Mouse (Mus musculus): ENCODE measurements around the gene Tldc2.

Tldc2 gene

DNA sequence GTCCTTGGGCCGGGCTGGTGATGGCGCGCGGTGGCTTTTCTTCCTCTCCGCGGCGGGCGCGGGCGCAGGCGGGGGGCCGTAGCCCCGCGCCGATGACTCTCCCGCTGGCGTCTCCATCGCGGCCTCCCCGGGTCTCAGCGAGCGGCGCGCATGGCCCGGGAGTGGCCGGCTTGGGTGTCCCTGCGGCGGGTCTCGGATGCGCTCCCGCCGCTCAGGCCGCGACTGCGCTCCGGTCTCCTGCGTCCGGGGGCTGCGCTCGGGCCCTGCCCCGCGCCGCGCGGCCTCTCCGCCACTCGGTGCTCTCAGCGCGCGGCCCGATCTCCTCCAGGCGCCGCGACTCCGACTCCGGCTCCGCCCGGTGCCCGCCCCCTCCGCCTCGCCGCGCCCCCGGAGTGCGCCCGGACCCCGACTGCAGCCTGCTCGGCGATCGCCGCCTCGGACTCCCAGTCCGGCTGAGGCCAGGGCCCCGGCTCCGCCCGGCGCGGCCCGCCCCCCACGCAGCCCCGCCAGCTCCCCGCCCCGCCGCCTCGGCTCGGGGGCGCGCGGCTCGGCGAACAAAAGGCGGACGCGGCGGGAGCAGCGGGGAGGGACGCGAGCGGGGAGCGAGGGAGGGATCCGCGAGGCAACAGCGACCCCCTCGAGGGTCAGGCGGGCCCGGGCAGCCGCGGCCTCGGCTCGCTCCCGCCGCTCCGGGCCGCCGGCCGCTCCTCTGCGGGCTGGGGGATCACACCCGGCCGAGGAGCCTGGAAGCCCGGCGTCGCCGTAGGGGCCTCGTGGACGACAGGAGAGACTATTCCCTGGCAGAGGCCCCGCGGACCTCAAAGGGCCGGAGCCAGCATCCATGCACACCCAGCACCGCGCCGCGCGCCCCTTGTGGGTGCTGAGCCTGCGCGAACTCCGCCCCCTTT lies 7.8 kb upstream of the Tldc2 start, which contains the start of gene Soga1:
TSS of gene Soga1 (minus strand) at position 462 of the 908 bp plus-strand sequence.
- DNase-seq = peak; percentile 77

GRCm38 (mm10) chr2:157079701-157080180 lies 7.1 kb upstream of the Tldc2 start:
- DNase-seq = no peak

- DNase-seq = no peak
These were observed 5.5 kb upstream of the Tldc2 start for GRCm38 (mm10) chr2:157081331-157081730.

DNA sequence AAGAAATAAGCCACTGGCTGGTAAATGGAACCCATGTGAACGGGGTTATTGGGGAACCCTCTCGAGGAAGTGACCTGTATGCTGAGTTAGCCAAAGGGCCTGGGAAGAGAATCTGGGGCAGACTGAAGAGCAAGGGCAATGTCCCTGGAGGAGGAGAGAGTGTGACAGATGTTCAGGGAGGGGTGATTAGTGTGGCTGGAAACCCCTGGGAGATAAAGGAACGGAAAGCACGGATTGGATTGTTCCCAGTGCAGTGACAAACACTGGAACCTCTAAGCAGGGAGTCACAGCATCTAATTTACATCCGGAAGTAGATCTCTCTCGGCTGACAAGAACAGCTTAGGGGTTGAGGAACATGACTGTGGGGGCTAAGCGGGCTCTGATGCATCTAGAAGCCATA lies 4.9 kb upstream of the Tldc2 start:
- no peak for DNase-seq

GRCm38 (mm10) chr2:157084831-157085585 lies 1.8 kb upstream of the Tldc2 start:
- no peak for DNase-seq

DNA sequence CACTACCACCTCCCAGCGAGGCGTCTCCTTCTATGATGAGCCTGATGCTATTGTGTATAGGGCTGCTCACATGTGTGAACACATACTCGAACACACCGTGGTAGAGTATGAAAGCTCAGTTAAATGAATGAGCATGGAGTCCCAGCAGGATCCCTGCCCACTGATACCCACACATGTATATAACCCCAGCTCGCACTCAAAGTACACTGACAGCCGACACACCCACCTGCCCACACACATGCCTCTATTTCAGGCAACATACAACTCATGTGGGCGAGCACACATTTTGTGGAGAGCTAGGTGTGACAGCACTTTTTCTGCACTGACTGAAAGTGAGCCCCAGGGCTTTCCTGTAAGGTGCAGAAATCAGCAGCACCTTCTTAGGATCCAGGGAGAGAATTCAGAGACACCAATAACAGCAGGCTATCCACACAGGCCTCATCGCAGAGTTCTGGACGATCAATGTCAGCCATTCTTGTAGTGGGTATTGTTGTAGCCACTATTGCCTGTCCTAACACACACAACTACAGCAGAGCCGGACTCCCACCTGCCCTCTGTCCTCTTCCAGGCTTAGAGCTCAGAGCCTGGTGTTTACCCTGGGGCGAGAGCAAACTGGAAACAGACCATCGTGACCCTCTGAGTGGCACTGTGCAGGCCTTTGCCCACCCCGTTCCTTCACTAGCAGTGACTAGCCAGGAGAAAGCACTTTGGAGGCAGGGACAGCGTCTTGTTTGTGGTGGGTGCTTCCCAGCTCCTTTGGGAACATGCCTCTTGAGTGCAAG lies 872 bp downstream of the Tldc2 start:
- DNase-seq = no peak

DNA sequence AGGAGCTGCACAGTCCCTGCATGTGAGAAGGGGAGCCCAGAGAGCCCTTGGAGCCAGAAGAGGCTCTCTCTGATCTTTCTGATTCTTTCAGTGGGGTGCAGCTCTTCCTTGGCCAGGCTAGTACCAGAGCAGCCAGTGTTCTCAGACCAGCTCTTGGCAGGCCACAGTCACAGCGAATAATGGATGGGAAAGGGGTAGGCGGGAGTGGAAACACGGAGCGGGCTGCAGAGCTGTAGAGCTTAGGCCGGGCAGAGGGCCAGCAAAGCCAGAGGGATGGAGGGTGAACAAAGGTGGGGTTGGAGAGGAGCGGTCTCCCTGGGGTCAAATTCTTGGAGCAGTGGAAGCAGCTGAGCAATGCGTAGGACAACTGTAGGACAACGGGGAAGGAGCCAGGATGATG lies 5.2 kb downstream of the Tldc2 start:
- no peak for DNase-seq

DNA sequence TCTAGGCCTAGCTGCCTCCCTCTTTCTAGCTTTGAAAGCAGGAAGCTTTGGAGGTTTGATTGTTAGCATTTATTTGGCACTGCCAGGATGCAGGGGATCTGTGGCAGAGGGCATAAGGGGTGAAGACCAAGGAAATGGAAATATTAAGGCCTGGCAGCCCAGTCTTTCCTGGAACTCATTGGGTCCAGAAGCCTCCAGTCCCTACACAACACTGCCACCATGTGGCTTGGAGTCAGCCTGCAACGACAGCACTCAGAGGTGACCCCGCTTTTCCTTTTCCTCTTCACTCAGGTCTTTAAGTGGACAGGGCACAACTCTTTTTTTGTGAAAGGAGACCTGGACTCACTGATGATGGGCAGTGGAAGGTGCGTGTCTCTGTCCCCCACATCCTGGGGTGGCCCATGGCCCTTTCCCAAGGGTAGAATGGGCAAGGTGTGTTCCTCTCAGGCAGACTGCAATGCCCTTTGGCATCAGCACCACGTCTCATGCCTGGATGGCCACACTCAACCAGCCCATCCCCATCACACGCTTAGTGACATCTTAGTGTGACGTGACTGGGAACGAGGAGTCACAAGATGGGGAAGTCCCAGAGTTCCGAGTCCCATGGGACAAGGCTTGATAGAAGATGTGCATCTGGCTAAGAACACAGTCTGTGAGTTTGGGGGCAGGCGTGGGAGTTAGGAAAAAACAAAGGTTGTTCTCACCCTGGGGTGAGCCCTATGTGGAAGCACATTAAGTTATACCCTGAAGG lies 8.3 kb downstream of the Tldc2 start:
- DNase-seq = peak; percentile 62

DNA sequence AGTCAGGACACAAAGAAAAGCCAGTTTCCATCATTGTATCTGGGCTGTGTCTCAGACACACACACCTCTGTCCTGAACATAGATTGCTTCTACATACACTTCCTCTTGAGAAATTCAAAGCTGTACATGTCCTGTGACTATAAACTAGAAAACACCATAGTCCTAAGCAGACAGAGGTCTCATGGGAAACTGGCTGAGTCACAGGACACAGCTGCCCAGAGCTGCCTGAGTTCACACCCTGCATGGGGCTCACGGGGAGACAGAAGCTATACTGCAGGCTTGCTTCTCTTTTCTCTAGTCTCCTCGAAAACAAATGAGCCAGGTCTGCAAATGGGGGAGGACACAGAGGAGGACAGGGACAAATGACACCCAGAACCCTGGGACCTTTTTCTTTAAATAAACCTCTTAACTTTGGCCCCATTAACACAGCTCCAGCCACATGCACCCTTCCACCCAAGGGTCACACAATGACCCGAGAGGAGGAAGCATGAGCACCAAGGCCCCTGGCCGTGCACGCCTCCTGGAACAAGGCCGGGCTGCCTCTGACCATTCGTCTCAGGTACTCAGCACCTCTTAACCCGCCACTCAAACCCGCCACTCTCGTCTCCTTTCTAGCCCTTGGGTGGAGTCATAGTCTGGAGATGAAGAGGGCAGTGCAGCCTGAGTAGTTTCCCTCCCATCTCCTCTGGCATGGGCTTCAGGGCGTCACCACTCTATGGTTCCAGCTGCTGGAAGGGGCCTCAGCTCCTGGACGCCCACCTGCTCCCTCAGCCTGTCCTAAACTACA lies 12.9 kb downstream of the Tldc2 start:
- DNase-seq = no peak

- no peak for DNase-seq
These were observed 13.4 kb downstream of the Tldc2 start for GRCm38 (mm10) chr2:157100319-157100605.

- no peak for DNase-seq
These were observed 14.8 kb downstream of the Tldc2 start for GRCm38 (mm10) chr2:157101650-157102049.

DNA sequence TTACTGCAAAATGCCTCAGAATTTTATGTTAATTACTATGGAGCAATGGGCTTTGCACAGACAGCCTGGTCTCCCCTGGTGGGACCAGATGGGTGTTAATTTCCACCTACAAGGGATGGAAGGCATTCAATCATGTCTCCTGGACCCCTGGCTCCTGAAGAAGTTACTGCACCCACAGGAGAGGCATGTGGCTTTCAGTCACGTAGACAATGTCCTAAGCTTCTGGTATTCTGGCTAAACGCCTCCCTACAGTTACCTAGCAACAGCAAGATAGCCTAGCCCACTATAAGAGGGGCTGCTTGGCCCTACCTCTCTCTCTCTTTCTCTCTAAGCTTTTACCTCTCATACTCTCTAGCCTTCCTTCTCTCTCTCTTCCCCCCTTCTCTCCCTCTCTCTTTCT lies 15.4 kb downstream of the Tldc2 start:
- DNase-seq = no peak

DNA sequence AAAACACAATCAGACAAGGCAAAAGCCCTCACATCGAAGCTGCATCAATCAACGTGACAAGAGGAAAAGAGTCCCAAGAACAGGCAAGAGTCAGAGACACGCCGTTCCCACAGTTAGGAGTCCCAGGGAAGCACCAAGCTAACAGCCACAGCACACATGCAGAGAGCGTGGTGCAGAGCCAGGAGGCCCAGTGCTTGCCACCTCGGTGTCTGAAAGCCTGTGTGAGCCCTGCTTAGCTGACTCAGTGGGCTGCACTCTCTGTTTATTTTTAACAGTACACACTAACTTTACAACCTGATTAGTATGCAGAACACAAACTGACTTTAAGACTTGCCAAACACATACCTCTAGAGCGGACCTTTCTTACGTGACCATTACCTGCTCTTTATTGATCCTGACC lies 17.6 kb downstream of the Tldc2 start:
- no peak for DNase-seq

GRCm38 (mm10) chr2:157108236-157108635 lies 21.4 kb downstream of the Tldc2 start:
- DNase-seq = no peak

DNA sequence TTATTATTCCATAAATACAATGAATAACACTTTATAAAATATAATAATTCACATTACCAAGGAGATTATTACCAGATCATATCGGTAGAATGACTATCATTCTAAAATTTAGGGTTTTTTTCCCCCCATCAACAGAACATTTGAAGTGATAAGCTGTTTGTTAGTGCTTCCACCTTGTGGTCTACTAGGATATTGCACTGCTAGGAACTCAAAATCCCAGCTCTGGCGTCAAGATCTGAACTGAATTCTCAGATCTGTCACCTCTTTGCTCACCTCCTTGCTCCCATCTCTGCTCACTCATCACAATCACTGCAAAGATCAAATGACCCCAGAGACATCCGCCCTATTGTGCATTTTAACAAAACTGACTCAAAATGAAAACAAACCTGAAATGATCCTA lies 30.1 kb downstream of the Tldc2 start:
- DNase-seq = no peak

DNA sequence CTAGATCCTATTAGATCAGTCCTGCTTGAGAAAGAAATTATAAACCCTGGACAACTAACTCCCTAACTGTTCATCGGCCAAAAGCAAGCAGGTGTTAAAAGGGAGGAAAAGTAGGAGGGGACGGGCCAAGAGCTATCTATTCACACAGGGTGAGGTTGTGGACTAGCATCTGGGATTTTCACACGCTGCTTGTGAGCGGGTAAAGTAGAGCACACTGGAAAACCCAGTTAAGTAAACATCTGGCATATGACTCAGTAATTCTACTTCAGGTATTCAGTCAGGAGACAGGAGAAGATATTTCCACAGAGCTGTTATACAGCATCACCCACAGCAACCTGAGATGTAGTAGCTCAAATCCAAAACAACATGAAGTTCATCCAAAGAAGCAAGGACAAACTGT lies 31.7 kb downstream of the Tldc2 start:
- DNase-seq = no peak

DNA sequence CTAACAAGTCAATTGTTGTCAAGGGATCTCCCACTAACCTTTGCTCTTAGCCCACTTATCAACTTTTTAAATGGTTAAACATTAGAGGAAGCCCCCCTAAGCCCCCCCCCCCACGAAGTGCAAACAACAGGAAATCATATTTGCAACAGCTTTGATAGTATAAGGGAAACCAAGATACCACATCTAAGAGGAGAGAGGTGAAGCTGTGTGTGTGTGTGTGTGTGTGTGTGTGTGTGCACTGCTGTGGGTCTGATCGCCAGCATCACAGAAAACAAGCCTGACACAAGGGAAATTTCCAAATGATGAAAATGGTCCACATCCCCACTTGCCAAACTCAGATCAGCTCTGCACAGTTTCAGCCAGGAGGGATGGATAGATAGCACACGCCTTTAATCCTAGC lies 32.2 kb downstream of the Tldc2 start:
- no peak for DNase-seq

DNA sequence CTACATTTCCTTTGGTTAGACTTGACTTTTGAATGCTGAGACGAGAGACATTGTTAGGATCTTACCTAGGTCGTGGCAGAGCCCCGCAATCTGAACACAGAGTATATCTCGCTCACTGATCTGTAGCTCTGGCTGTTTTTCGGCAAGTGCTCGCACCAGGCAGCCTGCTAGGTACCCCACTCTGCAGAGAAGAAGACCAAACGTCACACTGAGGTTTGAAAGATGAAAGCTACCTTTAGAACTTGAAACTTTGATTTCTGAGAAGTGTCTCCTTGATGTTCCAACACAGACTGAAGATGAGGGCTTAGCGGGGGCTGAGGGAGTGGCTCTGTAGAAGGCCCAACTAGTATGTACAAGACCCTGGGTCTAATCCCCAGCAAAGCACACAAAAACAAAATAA lies 34.9 kb downstream of the Tldc2 start:
- no peak for DNase-seq

- DNase-seq = no peak
These were observed 38.4 kb downstream of the Tldc2 start for GRCm38 (mm10) chr2:157125246-157125645.

GRCm38 (mm10) chr2:157127370-157127769 lies 40.5 kb downstream of the Tldc2 start:
- no peak for DNase-seq

GRCm38 (mm10) chr2:157128072-157128471 lies 41.2 kb downstream of the Tldc2 start:
- DNase-seq = no peak

GRCm38 (mm10) chr2:157129096-157129495 lies 42.2 kb downstream of the Tldc2 start:
- DNase-seq = no peak

All from liver (tissue).